Mouse (Mus musculus) embryonic facial prominence, embryonic 11.5 days (tissue): Measurements from ENCODE around the gene Xxylt1. TPM values are rescaled to one million over a fixed set of nuclear protein-coding genes. Genes with fewer than 3 reads are reported as not detected.

ENCODE experiments used
- ATAC-seq: fragments of 200-750 bp; cut with Nextera tagmentation; replicated peaks from 2 replicates; pipeline ENCODE4 v1.8.0; 2017; ENCODE audit warnings: low read depth; ENCODE audit not compliant: insufficient number of reproducible peaks, low FRiP score, low TSS enrichment
- DNase-seq: peaks from one replicate; pipeline ENCODE4 v3.0.0-alpha.2; 2015; ENCODE audit warnings: low spot score
- H3K27ac ChIP-seq: fragments of 300-500 bp; sonication (generic); replicated peaks from 2 replicates; pipeline ENCODE4 v1.5.1; 2014; ENCODE audit warnings: mild to moderate bottlenecking, low read depth, low read length, control low read depth
- H3K27me3 ChIP-seq: fragments of 300-500 bp; sonication (generic); 2 replicates; pipeline ENCODE4 v1.6.1; 2014; ENCODE audit warnings: mild to moderate bottlenecking, low read length, moderate library complexity, mixed read lengths; ENCODE audit not compliant: control insufficient read depth, insufficient read depth
- H3K36me3 ChIP-seq: fragments of 300-500 bp; sonication (generic); replicated peaks from 2 replicates; pipeline ENCODE4 v1.6.1; 2014; ENCODE audit warnings: low read depth, mild to moderate bottlenecking, low read length, moderate library complexity, mixed read lengths; ENCODE audit not compliant: control insufficient read depth, insufficient read depth
- H3K4me1 ChIP-seq: fragments of 300-500 bp; sonication (generic); 2 replicates; pipeline ENCODE4 v1.6.1; 2014; ENCODE audit warnings: low read length, mixed read lengths; ENCODE audit not compliant: control insufficient read depth, insufficient read depth
- H3K4me2 ChIP-seq: fragments of 300-500 bp; sonication (generic); 2 replicates; pipeline ENCODE4 v1.6.1; 2014; ENCODE audit warnings: low read depth, mild to moderate bottlenecking, control low read depth, low read length, moderate library complexity
- H3K4me3 ChIP-seq: fragments of 300-500 bp; sonication (generic); 2 replicates; pipeline ENCODE4 v1.5.1; 2014; ENCODE audit warnings: low read depth, low read length, control low read depth
- H3K9ac ChIP-seq: fragments of 300-500 bp; sonication (generic); replicated peaks from 2 replicates; pipeline ENCODE4 v1.6.1; 2014; ENCODE audit warnings: mild to moderate bottlenecking, control low read depth, low read length
- H3K9me3 ChIP-seq: fragments of 300-500 bp; sonication (generic); replicated peaks from 2 replicates; pipeline ENCODE4 v1.6.1; 2016; ENCODE audit warnings: mild to moderate bottlenecking, low read length, inconsistent platforms, mixed read lengths; ENCODE audit not compliant: control insufficient read depth
- WGBS: fragments of 180-500 bp; shearing (Covaris S2); extraction: QIAGEN DNeasy Blood & Tissue Kit; methylation state at CpG from one replicate; pipeline ENCODE4 v1.1.7; 2014; 5-methylcytosine and 5-hydroxymethylcytosine counted together
- polyA plus RNA-seq: library from polyadenylated mRNA; unstranded; fragments of >200 nt; fragmentation: Nextera tagmentation; extraction: Ambion mirVana; gene quantifications from 2 replicates; pipeline ENCODE4 v1.2.1, GENCODE M21; 2014

Gene Xxylt1
- polyA plus RNA-seq, 1 experiment from 2014 or later, result 16.3 TPM

DNA sequence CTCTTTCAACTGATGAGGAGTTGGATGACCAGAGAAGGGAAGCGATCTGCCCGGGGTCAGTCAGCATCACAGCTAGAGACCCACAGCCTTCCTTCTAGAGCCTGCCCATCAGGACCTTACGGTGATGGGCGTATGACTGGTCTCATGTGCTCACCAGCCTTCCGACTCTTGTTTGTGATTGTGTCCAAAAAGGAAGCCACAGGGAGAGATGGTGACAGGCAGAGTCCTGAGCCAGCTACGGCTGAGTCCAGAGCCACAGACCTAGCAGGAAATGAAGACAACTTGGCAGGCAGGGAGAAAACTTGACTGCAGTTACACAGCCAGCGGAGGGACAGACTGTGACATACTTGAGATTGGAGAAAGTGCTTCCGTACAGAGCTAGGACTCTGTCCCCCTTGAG lies 147.9 kb downstream of the Xxylt1 start:
- no peaks in the 10 kb centered on the region for H3K36me3 ChIP-seq
- DNase-seq (no peak), ATAC-seq (no peak)
- H3K27me3 ChIP-seq, result no peaks in the 10 kb centered on the region
- WGBS, result 87% methylated on average over 8 of the region's 8 CpGs
- no peak overlapping the region for H3K4me2 ChIP-seq
- H3K9ac ChIP-seq, result no peak overlapping the region
- H3K27ac ChIP-seq, result no peak overlapping the region
- H3K4me1 ChIP-seq, result no peaks in the 10 kb centered on the region
- no peaks in the 10 kb centered on the region for H3K9me3 ChIP-seq
- no peak overlapping the region for H3K4me3 ChIP-seq

GRCm38 (mm10) chr16:30932791-30933190 lies 148.4 kb downstream of the Xxylt1 start:
- H3K36me3 ChIP-seq, result no peaks in the 10 kb centered on the region
- DNase-seq, result no peak
- no peaks in the 10 kb centered on the region for H3K27me3 ChIP-seq
- no peaks in the 10 kb centered on the region for H3K4me1 ChIP-seq
- no peak overlapping the region for H3K9ac ChIP-seq
- no peak overlapping the region for H3K4me3 ChIP-seq
- H3K27ac ChIP-seq, result no peak overlapping the region
- no peak overlapping the region for H3K4me2 ChIP-seq
- no peaks in the 10 kb centered on the region for H3K9me3 ChIP-seq
- ATAC-seq, result no peak
- 66% methylated on average over 4 of the region's 4 CpGs for WGBS

GRCm38 (mm10) chr16:30932196-30932595 lies 149.0 kb downstream of the Xxylt1 start:
- DNase-seq (no peak), ATAC-seq (no peak)
- Histone ChIP-seq H3K4me1 (no peaks in the 10 kb centered on the region), H3K27me3 (no peaks in the 10 kb centered on the region), H3K36me3 (no peaks in the 10 kb centered on the region), H3K9me3 (no peaks in the 10 kb centered on the region), H3K4me3 (no peak overlapping the region), H3K27ac (no peak overlapping the region), H3K4me2 (no peak overlapping the region), H3K9ac (no peak overlapping the region)
- WGBS, result 84% methylated on average over 5 of the region's 5 CpGs

DNA sequence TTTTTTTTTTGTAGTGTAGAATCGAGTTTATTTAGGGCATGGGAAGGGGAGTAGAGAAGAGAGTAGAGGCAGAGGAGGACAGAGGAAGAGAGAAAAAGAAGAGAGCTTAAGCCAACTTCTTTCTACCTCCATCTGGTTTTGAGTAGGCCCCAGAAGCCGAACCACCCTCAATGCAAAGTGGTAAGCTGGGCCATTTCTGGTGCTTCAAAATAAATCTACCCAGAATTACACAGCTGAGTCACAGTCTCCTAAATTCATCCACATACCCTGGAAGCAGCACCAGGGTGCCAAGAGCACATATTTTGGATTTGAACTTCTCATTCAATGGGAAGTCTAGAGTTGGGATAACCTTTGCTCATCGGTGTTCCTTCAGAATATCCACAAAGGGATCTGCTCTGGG lies 152.1 kb downstream of the Xxylt1 start:
- Histone ChIP-seq H3K9ac (no peak overlapping the region), H3K4me2 (no peak overlapping the region), H3K36me3 (no peaks in the 10 kb centered on the region), H3K9me3 (no peaks in the 10 kb centered on the region), H3K4me1 (no peaks in the 10 kb centered on the region), H3K4me3 (no peak overlapping the region), H3K27ac (no peak overlapping the region), H3K27me3 (no peaks in the 10 kb centered on the region)
- WGBS, result 83% methylated on average over 3 of the region's 3 CpGs
- DNase-seq, result no peak
- no peak for ATAC-seq

GRCm38 (mm10) chr16:30928076-30928750 lies 153.0 kb downstream of the Xxylt1 start:
- ATAC-seq, result no peak
- 46% methylated on average over 8 of the region's 8 CpGs for WGBS

DNA sequence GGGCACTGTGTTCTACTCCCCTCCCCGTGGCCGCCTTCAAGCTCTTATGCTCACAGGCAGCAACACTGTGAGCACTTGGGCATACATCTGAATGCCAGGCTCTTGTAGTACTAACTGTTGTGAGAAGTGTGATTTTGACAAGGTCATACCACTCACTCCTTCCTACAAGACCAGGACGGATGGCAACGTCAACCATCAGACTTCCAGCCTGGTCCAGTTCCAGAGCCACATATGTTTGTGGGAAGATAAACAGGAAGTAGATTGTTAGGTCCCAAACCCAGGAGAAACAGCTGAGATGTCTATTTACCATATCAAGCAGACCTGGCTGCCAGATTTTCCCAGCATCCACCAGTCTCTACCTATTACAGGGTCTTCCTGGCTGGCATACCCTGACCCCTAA lies 155.7 kb downstream of the Xxylt1 start:
- ATAC-seq, result no peak
- no peak overlapping the region for H3K4me3 ChIP-seq
- H3K36me3 ChIP-seq, result no peaks in the 10 kb centered on the region

More at GRCm38 (mm10) chr16:30928076-30928750, 153.0 kb downstream of the Xxylt1 start:
- no peaks in the 10 kb centered on the region for H3K4me1 ChIP-seq
- no peak overlapping the region for H3K4me3 ChIP-seq
- H3K9me3 ChIP-seq, result no peaks in the 10 kb centered on the region
- H3K9ac ChIP-seq, result no peak overlapping the region
- H3K36me3 ChIP-seq, result no peaks in the 10 kb centered on the region
- no peak overlapping the region for H3K4me2 ChIP-seq
- no peak overlapping the region for H3K27ac ChIP-seq
- DNase-seq, result no peak
- no peaks in the 10 kb centered on the region for H3K27me3 ChIP-seq

DNA sequence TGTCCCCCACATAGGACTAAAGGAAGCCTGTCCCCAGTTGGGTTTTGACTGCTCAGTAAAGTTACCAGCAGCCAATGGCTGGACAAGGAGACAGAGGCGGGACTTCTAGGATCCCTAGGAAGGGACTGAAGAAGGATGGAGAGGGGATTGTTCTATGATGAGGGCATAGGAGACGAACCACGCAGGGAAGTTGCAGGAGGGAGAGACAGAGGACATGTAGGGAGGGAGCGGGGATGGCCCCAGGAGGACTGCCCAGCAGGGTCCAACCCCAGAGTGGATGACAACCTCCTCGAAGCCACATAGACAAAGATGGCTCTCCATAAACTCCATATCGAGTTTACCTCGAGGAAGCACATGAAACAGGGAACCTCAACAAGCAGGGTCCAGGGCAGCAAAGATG lies 157.3 kb downstream of the Xxylt1 start:
- H3K9ac ChIP-seq, result no peak overlapping the region
- no peaks in the 10 kb centered on the region for H3K36me3 ChIP-seq
- DNase-seq (no peak), ATAC-seq (no peak)
- no peaks in the 10 kb centered on the region for H3K4me1 ChIP-seq
- no peak overlapping the region for H3K4me3 ChIP-seq
- H3K9me3 ChIP-seq, result no peaks in the 10 kb centered on the region
- no peaks in the 10 kb centered on the region for H3K27me3 ChIP-seq
- WGBS, result 71% methylated on average over 7 of the region's 7 CpGs
- no peak overlapping the region for H3K4me2 ChIP-seq
- H3K27ac ChIP-seq, result no peak overlapping the region

More for the DNA sequence above, 155.7 kb downstream of the Xxylt1 start:
- WGBS, result 63% methylated on average over 4 of the region's 4 CpGs
- H3K4me1 ChIP-seq, result no peaks in the 10 kb centered on the region
- no peaks in the 10 kb centered on the region for H3K27me3 ChIP-seq
- H3K4me2 ChIP-seq, result no peak overlapping the region
- no peak overlapping the region for H3K27ac ChIP-seq
- no peaks in the 10 kb centered on the region for H3K9me3 ChIP-seq
- H3K9ac ChIP-seq, result no peak overlapping the region
- DNase-seq, result no peak

DNA sequence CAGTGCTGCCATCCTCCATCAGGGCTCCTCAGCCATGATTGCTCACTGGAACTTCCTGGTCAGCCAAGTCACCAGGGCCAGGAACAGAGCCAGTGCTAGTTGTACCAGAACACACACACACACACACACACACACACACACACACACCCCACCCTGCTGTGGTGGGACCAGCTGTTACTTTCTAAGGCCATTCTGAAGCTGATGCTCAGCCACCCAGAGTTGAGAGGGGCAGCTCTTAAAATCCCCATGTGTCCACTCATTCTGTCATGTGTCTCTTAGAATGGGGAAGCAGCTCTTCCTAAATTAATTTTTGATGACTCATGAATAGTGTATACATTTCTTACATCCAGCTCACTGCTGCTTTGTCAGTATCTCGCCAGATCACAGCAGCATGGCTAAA lies 158.7 kb downstream of the Xxylt1 start:
- Histone ChIP-seq H3K9ac (no peak overlapping the region), H3K4me1 (no peaks in the 10 kb centered on the region), H3K4me2 (no peak overlapping the region), H3K9me3 (no peaks in the 10 kb centered on the region), H3K27me3 (no peaks in the 10 kb centered on the region), H3K27ac (no peak overlapping the region), H3K4me3 (no peak overlapping the region), H3K36me3 (no peaks in the 10 kb centered on the region)
- no peak for ATAC-seq
- no peak for DNase-seq
- 75% methylated on average over 1 of the region's 1 CpGs for whole genome bisulfite sequencing
